Mouse (Mus musculus): ENCODE data around the gene Pou6f1. TPM values are rescaled to one million over a fixed set of nuclear protein-coding genes. Genes with fewer than 3 reads are reported as not detected.
"Not testable (repeated sequence)": the region's sequence is repeated elsewhere in the genome, so short reads cannot be mapped to it uniquely, and the experiment has no call there.

Pou6f1 gene
- polyA plus RNA-seq, 1 experiment from 2014 or later = 4.0 TPM

GRCm38 (mm10) chr15:100612432-100612831, 12.6 kb upstream of the Pou6f1 start:
- Histone ChIP-seq H3K27me3 (ENCODE audit: control insufficient read depth, insufficient read depth, low read depth, low read length) (no peaks in the 10 kb centered on the region), H3K4me1 (replicated peaks; ENCODE audit: control insufficient read depth, insufficient read depth, low read length) (peaks cover 13% of the 10 kb centered on the region), H3K9ac (ENCODE audit: low read length) (no peak overlapping the region), H3K9me3 (ENCODE audit: control insufficient read depth, low read length) (no peaks in the 10 kb centered on the region), H3K4me3 (ENCODE audit: low read length) (no peak overlapping the region), H3K36me3 (ENCODE audit: control insufficient read depth, insufficient read depth, low read length) (no peaks in the 10 kb centered on the region), H3K4me2 (ENCODE audit: low read depth, low read length) (no peak overlapping the region), H3K27ac (ENCODE audit: low read length) (no peak overlapping the region)
- ATAC-seq (ENCODE audit: low read depth) = no peak
- 47% methylated on average over 2 of the region's 2 CpGs for WGBS

GRCm38 (mm10) chr15:100611951-100612350, 12.2 kb upstream of the Pou6f1 start:
- 75% methylated on average over 7 of the region's 7 CpGs for WGBS
- Histone ChIP-seq H3K4me1 (replicated peaks; ENCODE audit: control insufficient read depth, insufficient read depth, low read length) (peaks cover 13% of the 10 kb centered on the region), H3K4me3 (ENCODE audit: low read length) (no peak overlapping the region), H3K36me3 (ENCODE audit: control insufficient read depth, insufficient read depth, low read length) (no peaks in the 10 kb centered on the region), H3K27ac (ENCODE audit: low read length) (no peak overlapping the region), H3K4me2 (ENCODE audit: low read depth, low read length) (no peak overlapping the region), H3K9me3 (ENCODE audit: control insufficient read depth, low read length) (no peaks in the 10 kb centered on the region), H3K27me3 (ENCODE audit: control insufficient read depth, insufficient read depth, low read depth, low read length) (no peaks in the 10 kb centered on the region), H3K9ac (ENCODE audit: low read length) (no peak overlapping the region)
- ATAC-seq (ENCODE audit: low read depth) = no peak

GRCm38 (mm10) chr15:100606677-100607076, 6.9 kb upstream of the Pou6f1 start:
- H3K27me3 ChIP-seq (ENCODE audit: control insufficient read depth, insufficient read depth, low read depth, low read length); H3K27ac ChIP-seq (ENCODE audit: low read length); H3K9me3 ChIP-seq (ENCODE audit: control insufficient read depth, low read length); ATAC-seq (ENCODE audit: low read depth); H3K9ac ChIP-seq (ENCODE audit: low read length); H3K36me3 ChIP-seq (ENCODE audit: control insufficient read depth, insufficient read depth, low read length); H3K4me2 ChIP-seq (ENCODE audit: low read depth, low read length); H3K4me3 ChIP-seq (ENCODE audit: low read length); H3K4me1 ChIP-seq (replicated peaks; ENCODE audit: control insufficient read depth, insufficient read depth, low read length): not testable (repeated sequence)
- WGBS = 88% methylated on average over 8 of the region's 8 CpGs

GRCm38 (mm10) chr15:100601669-100602068, 1.9 kb upstream of the Pou6f1 start:
- Histone ChIP-seq H3K4me3 (ENCODE audit: low read length) (no peak overlapping the region), H3K36me3 (ENCODE audit: control insufficient read depth, insufficient read depth, low read length) (no peaks in the 10 kb centered on the region), H3K4me2 (ENCODE audit: low read depth, low read length) (no peak overlapping the region), H3K27ac (ENCODE audit: low read length) (no peak overlapping the region), H3K9me3 (ENCODE audit: control insufficient read depth, low read length) (no peaks in the 10 kb centered on the region), H3K27me3 (ENCODE audit: control insufficient read depth, insufficient read depth, low read depth, low read length) (peaks cover 20% of the 10 kb centered on the region), H3K9ac (ENCODE audit: low read length) (no peak overlapping the region), H3K4me1 (replicated peaks; ENCODE audit: control insufficient read depth, insufficient read depth, low read length) (peaks cover 10% of the 10 kb centered on the region)
- no peak for ATAC-seq (ENCODE audit: low read depth)
- 44% methylated on average over 3 of the region's 3 CpGs for WGBS

- 17% methylated on average over 21 of the region's 21 CpGs for WGBS
- Histone ChIP-seq H3K4me1 (replicated peaks; ENCODE audit: control insufficient read depth, insufficient read depth, low read length) (peaks cover 10% of the 10 kb centered on the region), H3K36me3 (ENCODE audit: control insufficient read depth, insufficient read depth, low read length) (no peaks in the 10 kb centered on the region), H3K4me2 (ENCODE audit: low read depth, low read length) (peak overlapping the region; percentile 98), H3K9me3 (ENCODE audit: control insufficient read depth, low read length) (no peaks in the 10 kb centered on the region), H3K27me3 (ENCODE audit: control insufficient read depth, insufficient read depth, low read depth, low read length) (peaks cover 19% of the 10 kb centered on the region), H3K27ac (ENCODE audit: low read length) (no peak overlapping the region), H3K4me3 (ENCODE audit: low read length) (peak overlapping the region; percentile 78; the same call in 1 of the 2 replicates), H3K9ac (ENCODE audit: low read length) (no peak overlapping the region; the same call in 1 of the 2 replicates)
- ATAC-seq (ENCODE audit: low read depth) = no peak
Observed at GRCm38 (mm10) chr15:100600696-100601272, 1.0 kb upstream of the Pou6f1 start.

GRCm38 (mm10) chr15:100600047-100600695, 387 bp upstream of the Pou6f1 start:
- peak; percentile 71 for ATAC-seq (ENCODE audit: low read depth)
- WGBS = under 1% methylated on average over 34 of the region's 35 CpGs

GRCm38 (mm10) chr15:100598883-100599275, 905 bp downstream of the Pou6f1 start:
- Histone ChIP-seq H3K27me3 (ENCODE audit: control insufficient read depth, insufficient read depth, low read depth, low read length) (peaks cover 15% of the 10 kb centered on the region), H3K27ac (ENCODE audit: low read length) (peak overlapping the region; percentile 63), H3K4me3 (ENCODE audit: low read length) (peak overlapping the region; percentile 78), H3K4me2 (ENCODE audit: low read depth, low read length) (peak overlapping the region; percentile 98), H3K4me1 (replicated peaks; ENCODE audit: control insufficient read depth, insufficient read depth, low read length) (peaks cover 6% of the 10 kb centered on the region), H3K36me3 (ENCODE audit: control insufficient read depth, insufficient read depth, low read length) (no peaks in the 10 kb centered on the region), H3K9me3 (ENCODE audit: control insufficient read depth, low read length) (no peaks in the 10 kb centered on the region), H3K9ac (ENCODE audit: low read length) (peak overlapping the region; percentile 87)
- peak; percentile 58 for ATAC-seq (ENCODE audit: low read depth)
- WGBS = 3% methylated on average over 12 of the region's 12 CpGs

More at GRCm38 (mm10) chr15:100600047-100600695, 387 bp upstream of the Pou6f1 start:
- Histone ChIP-seq H3K27ac (ENCODE audit: low read length) (no peak overlapping the region), H3K4me1 (replicated peaks; ENCODE audit: control insufficient read depth, insufficient read depth, low read length) (peaks cover 10% of the 10 kb centered on the region), H3K27me3 (ENCODE audit: control insufficient read depth, insufficient read depth, low read depth, low read length) (peaks cover 15% of the 10 kb centered on the region), H3K4me3 (ENCODE audit: low read length) (peak overlapping the region; percentile 78), H3K9me3 (ENCODE audit: control insufficient read depth, low read length) (no peaks in the 10 kb centered on the region), H3K9ac (ENCODE audit: low read length) (peak overlapping the region; percentile 87), H3K36me3 (ENCODE audit: control insufficient read depth, insufficient read depth, low read length) (no peaks in the 10 kb centered on the region), H3K4me2 (ENCODE audit: low read depth, low read length) (peak overlapping the region; percentile 98)

- H3K27me3 ChIP-seq (ENCODE audit: control insufficient read depth, insufficient read depth, low read depth, low read length) = peaks cover 15% of the 10 kb centered on the region
- H3K9ac ChIP-seq (ENCODE audit: low read length) = peak overlapping the region; percentile 87
- no peaks in the 10 kb centered on the region for H3K9me3 ChIP-seq (ENCODE audit: control insufficient read depth, low read length)
- H3K36me3 ChIP-seq (ENCODE audit: control insufficient read depth, insufficient read depth, low read length) = no peaks in the 10 kb centered on the region
- peak overlapping the region; percentile 98 for H3K4me2 ChIP-seq (ENCODE audit: low read depth, low read length)
- WGBS = 9% methylated on average over 9 of the region's 9 CpGs
- no peak for ATAC-seq (ENCODE audit: low read depth)
- peaks cover 6% of the 10 kb centered on the region for H3K4me1 ChIP-seq (replicated peaks; ENCODE audit: control insufficient read depth, insufficient read depth, low read length)
- H3K27ac ChIP-seq (ENCODE audit: low read length) = no peak overlapping the region
- H3K4me3 ChIP-seq (ENCODE audit: low read length) = peak overlapping the region; percentile 78
Observed at GRCm38 (mm10) chr15:100598287-100598882, 1.4 kb downstream of the Pou6f1 start.

GRCm38 (mm10) chr15:100592817-100593216, 7.0 kb downstream of the Pou6f1 start:
- H3K9me3 ChIP-seq (ENCODE audit: control insufficient read depth, low read length) = no peaks in the 10 kb centered on the region
- no peak overlapping the region for H3K9ac ChIP-seq (ENCODE audit: low read length)
- no peak overlapping the region for H3K4me3 ChIP-seq (ENCODE audit: low read length)
- H3K27ac ChIP-seq (ENCODE audit: low read length) = no peak overlapping the region
- ATAC-seq (ENCODE audit: low read depth) = no peak
- no peaks in the 10 kb centered on the region for H3K27me3 ChIP-seq (ENCODE audit: control insufficient read depth, insufficient read depth, low read depth, low read length)
- no peaks in the 10 kb centered on the region for H3K4me1 ChIP-seq (replicated peaks; ENCODE audit: control insufficient read depth, insufficient read depth, low read length)
- WGBS = 78% methylated on average over 6 of the region's 6 CpGs
- no peak overlapping the region for H3K4me2 ChIP-seq (ENCODE audit: low read depth, low read length)
- H3K36me3 ChIP-seq (ENCODE audit: control insufficient read depth, insufficient read depth, low read length) = no peaks in the 10 kb centered on the region; the same call in 1 of the 2 replicates

Data from lung, embryonic 16.5 days (tissue).